Mouse (Mus musculus) hindlimb bud, embryonic 11.5 days (tissue): ENCODE measurements at regions not wholly inside any gene's neighbourhood (a gene's known extent, or its start where the extent isn't known, plus 50 kb on each side); places are given as distances from the start of the nearest gene placed in this dataset.
"Not testable (repeated sequence)": the region's sequence is repeated elsewhere in the genome, so short reads cannot be mapped to it uniquely, and the experiment has no call there.

Experiments
- DNase-seq: peaks from one replicate; pipeline ENCODE4 v3.0.0-alpha.2; 2012; ENCODE audit warnings: low read depth, low spot score; ENCODE audit errors: extremely low spot score

- no peak for DNase-seq
These were observed 71.8 kb upstream of the Cpsf6 start for GRCm38 (mm10) chr10:117451396-117452185.

DNA sequence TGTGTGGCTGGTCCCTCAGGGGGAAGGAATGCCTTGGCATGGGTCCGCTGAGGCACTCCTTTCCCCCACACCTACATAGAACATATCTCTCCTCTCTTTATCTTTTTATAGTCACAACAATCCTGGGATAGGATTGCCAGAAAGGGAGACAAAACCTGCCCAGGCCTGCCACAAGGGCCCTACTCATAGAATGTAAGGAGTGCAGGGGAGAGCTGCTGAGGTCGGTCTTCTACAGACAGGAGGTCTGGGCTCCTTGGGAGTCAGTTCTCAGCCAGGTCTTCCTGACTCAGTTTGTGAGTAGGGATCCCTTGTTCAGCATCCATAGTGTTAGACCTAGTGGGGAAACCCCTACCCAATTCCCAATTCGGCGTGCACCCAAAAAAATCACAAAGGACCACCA, 70.8 kb upstream of the Cpsf6 start:
- DNase-seq: no peak

GRCm38 (mm10) chr10:117450240-117450569, 70.4 kb upstream of the Cpsf6 start:
- DNase-seq: no peak

GRCm38 (mm10) chr10:117449416-117450239, 69.8 kb upstream of the Cpsf6 start:
- no peak for DNase-seq

GRCm38 (mm10) chr10:117448783-117449182, 69.0 kb upstream of the Cpsf6 start:
- DNase-seq: not testable (repeated sequence)

DNA sequence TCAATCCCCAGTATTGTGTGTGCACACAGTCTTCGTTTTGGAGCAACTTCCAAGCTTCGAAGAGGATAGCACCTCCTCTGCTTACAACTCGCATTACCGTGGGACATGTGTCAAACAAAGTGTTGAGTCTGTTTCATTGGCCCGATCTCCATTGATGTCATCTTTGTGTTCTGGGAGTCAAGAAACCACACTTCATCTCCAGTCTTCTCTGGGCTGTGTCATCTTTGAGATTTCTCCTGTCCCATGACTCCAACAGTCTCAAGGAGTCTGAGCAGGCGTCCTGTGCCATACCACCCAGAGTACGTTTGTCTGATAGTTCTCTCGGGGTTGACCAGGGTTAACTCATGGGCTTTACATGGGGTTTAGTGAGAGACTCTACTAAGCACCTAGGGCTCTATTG, 67.8 kb upstream of the Cpsf6 start:
- DNase-seq: no peak

GRCm38 (mm10) chr10:117447206-117447605, 67.4 kb upstream of the Cpsf6 start:
- no peak for DNase-seq

- no peak for DNase-seq
These were observed 67.0 kb upstream of the Cpsf6 start for GRCm38 (mm10) chr10:117446776-117447175.

- no peak for DNase-seq
These were observed 66.1 kb upstream of the Cpsf6 start for GRCm38 (mm10) chr10:117445801-117446490.

GRCm38 (mm10) chr10:117445181-117445790, 65.5 kb upstream of the Cpsf6 start:
- no peak for DNase-seq

DNA sequence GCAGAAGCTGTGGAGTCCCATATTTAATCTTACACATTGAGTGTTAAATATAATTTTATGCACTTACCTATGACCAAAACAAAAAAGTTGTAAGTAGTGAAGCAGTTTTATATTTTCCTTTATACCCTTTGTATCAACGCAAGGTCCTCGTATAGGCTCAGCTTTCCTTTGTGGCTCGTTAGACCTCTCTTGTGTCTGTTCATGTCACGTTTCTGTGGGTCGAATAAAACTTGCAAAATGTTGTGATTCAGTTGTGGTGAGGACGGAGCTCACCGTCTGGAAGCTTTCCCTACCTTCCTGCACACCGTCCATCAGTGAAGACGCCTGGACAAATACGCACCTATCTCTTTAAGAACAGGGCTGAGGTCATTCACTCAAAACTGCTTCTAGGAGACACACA, 64.9 kb upstream of the Cpsf6 start:
- DNase-seq: no peak

- DNase-seq: no peak
These were observed 63.9 kb upstream of the Cpsf6 start for GRCm38 (mm10) chr10:117443426-117444350.

DNA sequence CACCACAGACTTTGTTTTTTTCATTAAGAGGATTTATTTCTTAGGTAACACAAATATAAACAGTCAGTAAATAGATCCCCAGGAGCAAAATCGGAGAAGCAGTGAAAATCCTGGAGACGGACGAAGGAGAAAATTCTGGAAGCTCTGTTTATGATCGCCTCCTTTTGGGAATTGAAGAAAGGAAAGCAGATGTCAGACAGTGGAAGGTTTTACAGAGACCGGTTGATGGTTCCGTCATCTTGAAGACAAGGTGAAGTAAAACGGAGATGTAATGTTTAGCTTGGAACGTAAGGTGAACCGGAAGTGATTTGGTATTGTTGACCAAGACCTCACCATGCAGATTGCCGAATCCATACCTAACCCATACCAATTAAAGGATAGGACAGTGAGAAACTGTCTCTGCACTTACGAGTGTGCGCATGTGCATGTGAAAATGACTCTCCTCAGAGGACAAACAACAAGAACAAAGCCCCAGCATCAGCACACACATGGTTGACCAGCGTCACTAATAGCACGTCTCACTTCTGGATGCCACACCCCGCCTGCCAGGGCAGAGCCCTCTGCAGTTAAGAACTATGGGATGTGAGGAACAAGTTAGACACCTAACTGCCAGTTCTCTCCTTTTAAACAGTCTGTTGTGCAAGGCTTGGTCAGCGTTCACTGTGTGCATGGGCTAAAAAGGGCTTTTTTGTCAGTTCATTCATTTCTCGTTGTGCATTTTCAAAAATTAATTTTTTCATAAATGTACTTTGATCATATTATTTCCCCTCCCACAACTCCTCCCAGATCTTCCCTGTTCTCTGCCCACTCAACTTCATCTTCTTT, 62.4 kb upstream of the Cpsf6 start:
- no peak for DNase-seq

DNA sequence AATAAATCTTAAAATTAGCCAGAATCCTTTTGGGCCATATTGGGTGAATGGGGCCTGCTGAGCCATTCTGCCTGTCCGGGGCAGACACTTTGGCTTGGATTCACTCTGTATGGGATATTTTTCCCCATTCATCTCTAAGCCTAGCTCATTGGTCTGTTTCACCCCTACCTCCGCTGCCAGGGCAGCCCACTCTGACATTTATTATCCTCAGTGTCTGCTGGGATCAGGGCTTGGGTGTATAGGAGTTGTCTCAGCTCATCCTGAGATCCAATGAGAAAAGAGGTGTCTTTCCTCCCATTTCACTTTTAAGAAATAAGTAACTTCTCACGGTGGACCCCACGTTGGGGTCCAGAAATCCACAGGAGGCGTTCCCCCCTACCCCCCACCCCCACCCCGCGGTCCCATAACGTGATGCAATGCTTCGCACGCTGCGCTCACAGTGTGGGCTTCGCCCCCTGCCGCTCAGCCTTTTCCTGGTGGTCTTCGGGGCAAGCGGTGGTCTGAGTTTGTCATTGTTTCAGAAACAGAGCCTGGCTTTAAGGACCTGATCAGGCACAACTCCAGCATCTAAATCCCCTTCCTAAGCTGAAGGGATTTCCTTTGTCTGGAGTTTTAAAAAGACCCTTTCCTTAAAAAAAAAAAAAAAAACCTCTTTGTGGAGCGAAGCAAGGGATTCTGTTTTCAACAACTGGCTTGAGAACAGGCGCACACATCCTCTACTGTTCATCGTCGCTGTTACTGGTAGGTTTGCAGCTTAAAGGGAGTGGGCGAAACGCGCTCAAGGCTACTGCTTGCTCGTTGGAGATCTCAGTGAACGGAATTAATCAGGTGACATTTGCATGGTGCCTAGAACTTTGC, 61.5 kb upstream of the Cpsf6 start:
- no peak for DNase-seq

DNA sequence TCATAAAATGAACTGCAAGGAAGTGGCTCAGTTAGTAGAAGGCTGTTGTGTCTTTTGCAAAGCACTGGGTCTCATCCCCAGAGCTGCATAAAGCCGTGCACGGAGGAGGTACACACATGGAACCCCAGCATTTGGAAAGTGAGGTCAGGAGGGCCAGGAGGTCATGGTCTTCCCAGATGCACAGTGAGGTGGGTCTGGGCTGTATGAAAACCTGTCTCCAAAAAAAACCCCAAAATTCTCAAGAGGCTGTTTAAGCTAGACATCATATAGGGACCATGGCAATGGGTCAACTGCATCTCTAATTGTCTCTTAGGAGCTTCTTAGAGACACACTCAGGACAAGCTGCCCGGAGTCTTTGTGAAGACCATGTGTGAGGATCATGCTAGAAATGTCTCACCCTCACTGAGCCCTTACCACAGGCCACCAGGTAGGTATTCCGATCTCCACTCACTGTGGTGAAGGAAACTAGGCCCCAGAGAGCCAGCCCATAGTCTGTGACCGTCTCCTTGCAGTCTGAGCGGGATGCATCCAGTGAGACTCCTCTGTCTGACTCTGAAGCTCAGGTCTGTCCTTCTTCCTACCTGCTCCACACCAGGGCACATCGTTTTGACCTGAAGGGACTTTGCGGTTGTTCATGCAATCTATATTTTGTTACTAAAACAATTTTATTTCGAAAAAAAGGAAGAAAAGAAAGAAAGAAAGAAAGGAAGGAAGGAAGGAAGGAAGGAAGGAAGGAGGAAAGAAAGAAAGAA, 60.6 kb upstream of the Cpsf6 start:
- DNase-seq: no peak

- no peak for DNase-seq
These were observed 59.6 kb upstream of the Cpsf6 start for GRCm38 (mm10) chr10:117439206-117440110.
